Comparison of ENCODE assay signal across 9 mouse cellular contexts in the genomic region with DNA sequence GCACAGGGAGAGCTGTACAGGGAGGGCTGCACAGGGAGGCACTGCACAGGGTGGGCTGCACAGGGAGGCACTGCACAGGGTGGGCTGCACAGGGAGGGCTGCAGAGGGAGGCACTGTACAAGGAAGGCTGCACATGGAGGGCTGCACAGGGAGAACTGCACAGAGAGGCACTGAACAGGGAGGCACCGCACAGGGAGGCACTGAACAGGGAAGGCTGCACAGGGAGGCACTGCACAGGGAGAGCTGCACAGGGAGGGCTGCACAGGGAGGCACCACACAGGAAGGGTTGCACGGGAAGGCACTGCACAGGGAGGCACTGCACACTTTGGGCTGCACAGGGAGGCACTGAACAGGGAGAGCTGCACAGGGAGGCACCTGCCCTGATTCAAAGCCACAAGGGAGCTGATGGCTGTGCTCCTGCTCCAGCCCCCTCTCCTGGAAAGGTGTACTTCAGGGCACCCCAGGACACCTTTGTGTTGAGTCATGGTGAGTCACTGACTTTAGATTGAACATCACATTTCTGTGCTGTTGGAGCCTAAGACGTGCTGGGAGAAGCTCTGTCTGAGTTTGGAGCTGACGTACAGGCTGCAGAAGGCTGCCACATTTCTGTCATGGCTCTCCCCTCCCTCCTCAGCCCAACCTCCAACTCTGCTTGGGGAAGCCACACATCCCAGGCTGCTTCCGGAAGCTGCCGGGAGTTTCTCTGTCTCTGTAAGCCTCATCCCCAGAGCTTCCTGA.
DNase-seq lines count a peak whose midpoint lies in the region; TF ChIP-seq lines count a peak whose summit lies in the region.
"Had no signal": no experiment of that assay in that cellular context is flagged by ENCODE, and none has a peak within 500 bp of the region (broad histone marks: within the 10 kb centered on the region; RNA-seq: fewer than 3 reads in every experiment).

No protein-coding gene starts in this region.

- WGBS in thymus, adult 2 months: 82% methylated on average over 6 of the region's 6 CpGs

- H3K27me3 ChIP-seq in thymus, adult 2 months (ENCODE audit: control insufficient read depth, insufficient read depth, low read length): no peaks in the 10 kb centered on the region

- no peak overlapping the region for H3K27ac ChIP-seq in thymus, adult 2 months (ENCODE audit: control insufficient read depth, insufficient read depth, low read length)

- DNase-seq in adrenal gland, adult 2 months: peak; percentile 25
- no peak for DNase-seq in adrenal gland, postnatal 4 days (ENCODE audit: low spot score in 2 of 2)
- peak; percentile 55 for DNase-seq in lung, postnatal 10 days
- DNase-seq in lung, postnatal 25 days (ENCODE audit: low spot score): no peak
- peak; percentile 31 to 50 for DNase-seq in left cerebral cortex, adult 18-20 months (ENCODE audit: low spot score in 2 of 2)
- peak; percentile 33 for DNase-seq in right cerebral cortex, postnatal 25 days
- DNase-seq in layer of hippocampus, postnatal 10 days (ENCODE audit: low spot score in 2 of 2): no peak
- DNase-seq in thymus, adult 2 months: no peak
- DNase-seq: cerebellum, adult 9-11 months had no signal

- H3K4me1 ChIP-seq in thymus, adult 2 months (replicated peaks; ENCODE audit: control insufficient read depth, insufficient read depth, low read length): 0 out of 2 replicates have a peak, but pooled peaks cover 3% of the 10 kb centered on the region

- H3K4me3 ChIP-seq in thymus, adult 2 months (ENCODE audit: control insufficient read depth, insufficient read depth, low read length): no peak overlapping the region

- no peak for TF ChIP-seq CTCF in thymus, adult 2 months (IDR thresholded peaks at IDR 0.05; ENCODE audit: borderline replicate concordance, control insufficient read depth, extremely low read depth, insufficient read depth, low read length, poor library complexity)

- peaks cover 25% of the 10 kb centered on the region for H3K36me3 ChIP-seq in thymus, adult 2 months (ENCODE audit: control insufficient read depth, insufficient read depth, low read length)

- no peak for TF ChIP-seq POLR2A in thymus, adult 2 months (IDR thresholded peaks at IDR 0.05; ENCODE audit: control insufficient read depth, extremely low read depth, insufficient read depth, low read length, poor library complexity)

Comparison
In these comparisons a context has a peak if more than half of its experiments do, and no peak if none do; other contexts are left out.
1. DNase-seq: peak in adrenal gland, adult 2 months (single experiment), lung, postnatal 10 days (single experiment), left cerebral cortex, adult 18-20 months (2 of 2) and right cerebral cortex, postnatal 25 days (single experiment); none in adrenal gland, postnatal 4 days (0 of 2), lung, postnatal 25 days (single experiment), layer of hippocampus, postnatal 10 days (0 of 2) and thymus, adult 2 months (single experiment).